Comparison of ENCODE assay signal across 24 mouse cellular contexts in the genomic region with DNA sequence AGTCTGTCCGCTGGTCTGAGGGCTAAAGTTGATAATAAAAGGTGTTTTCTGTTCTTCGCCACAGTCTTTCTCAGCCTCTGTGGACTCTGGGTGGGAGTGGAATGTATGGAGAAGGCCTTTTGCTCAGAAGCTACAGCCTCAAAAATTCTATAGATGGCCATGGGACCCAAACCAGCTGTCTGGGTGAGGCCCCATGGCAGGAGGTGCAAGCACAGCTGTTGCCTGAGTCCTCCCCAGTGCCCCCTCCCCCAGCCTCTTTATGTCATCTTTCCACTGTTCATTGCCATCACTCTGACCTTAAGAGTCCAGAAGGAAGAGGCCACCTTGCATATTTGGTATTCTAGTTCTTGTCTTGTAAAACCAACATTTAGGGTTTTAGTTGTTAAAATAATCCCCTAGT. TPM values are rescaled to one million over a fixed set of nuclear protein-coding genes. Genes with fewer than 3 reads are reported as not detected.
DNase-seq lines count a peak whose midpoint lies in the region; ATAC-seq and TF ChIP-seq lines count a peak whose summit lies in the region.
"Had no signal": no experiment of that assay in that cellular context is flagged by ENCODE, and none has a peak within 500 bp of the region (broad histone marks: within the 10 kb centered on the region; RNA-seq: fewer than 3 reads in every experiment).

No protein-coding gene starts in this region.

- no peak for ATAC-seq in limb, embryonic 14.5 days (ENCODE audit: low FRiP score, low read depth)
- ATAC-seq in liver, embryonic 15.5 days (ENCODE audit: insufficient read depth), result no peak
- no peak for ATAC-seq in liver, postnatal 0 days
- ATAC-seq: forebrain, embryonic 14.5 days; forebrain, postnatal 0 days; Patski had no signal

- H3K79me2 ChIP-seq in myocyte (ENCODE audit: control insufficient read depth, insufficient read depth), result peaks cover 15% of the 10 kb centered on the region

- H3K9me3 ChIP-seq in limb, embryonic 14.5 days (ENCODE audit: control insufficient read depth, low read length), result no peaks in the 10 kb centered on the region
- H3K9me3 ChIP-seq in limb, embryonic 10.5 days (replicated peaks), result no peaks in the 10 kb centered on the region
- no peaks in the 10 kb centered on the region for H3K9me3 ChIP-seq in liver, embryonic 15.5 days (replicated peaks)
- H3K9me3 ChIP-seq in liver, postnatal 0 days (ENCODE audit: low read length), result no peaks in the 10 kb centered on the region
- H3K9me3 ChIP-seq: embryonic facial prominence, embryonic 12.5 days; embryonic facial prominence, embryonic 15.5 days; G1E; hindbrain, embryonic 12.5 days; hindbrain, embryonic 15.5 days had no signal

- TF ChIP-seq POLR2A in limb, embryonic 14.5 days (IDR thresholded peaks at IDR 0.05; ENCODE audit: borderline replicate concordance, extremely low read depth, insufficient read depth, insufficient read length), result no peak
- no peak for TF ChIP-seq POLR2A in myocyte (IDR thresholded peaks at IDR 0.05; ENCODE audit: insufficient read length, low read depth)

- H3K27ac ChIP-seq in limb, embryonic 14.5 days (replicated peaks; ENCODE audit: low read depth, low read length), result 0 out of 2 replicates have a peak overlapping the region, but pooled peaks have one; percentile 13
- H3K27ac ChIP-seq in limb, embryonic 10.5 days, result no peak overlapping the region
- H3K27ac ChIP-seq in liver, embryonic 15.5 days (replicated peaks), result peak overlapping the region; percentile 82
- H3K27ac ChIP-seq in liver, postnatal 0 days (ENCODE audit: low read depth), result no peak overlapping the region
- H3K27ac ChIP-seq: embryonic facial prominence, embryonic 12.5 days; embryonic facial prominence, embryonic 15.5 days; gastrocnemius, adult 2 months; hindbrain, embryonic 12.5 days; hindbrain, embryonic 15.5 days had no signal

- H3K9ac ChIP-seq in limb, embryonic 14.5 days (ENCODE audit: low read depth, low read length, severe bottlenecking), result no peak overlapping the region
- no peak overlapping the region for H3K9ac ChIP-seq in liver, embryonic 15.5 days
- no peak overlapping the region for H3K9ac ChIP-seq in liver, postnatal 0 days (replicated peaks)
- H3K9ac ChIP-seq: embryonic facial prominence, embryonic 12.5 days; embryonic facial prominence, embryonic 15.5 days; forebrain, postnatal 0 days; hindbrain, embryonic 12.5 days; hindbrain, embryonic 15.5 days had no signal

- H3K4me1 ChIP-seq in limb, embryonic 14.5 days (ENCODE audit: control insufficient read depth, insufficient read depth, low read length), result peaks cover 9% of the 10 kb centered on the region
- H3K4me1 ChIP-seq in limb, embryonic 10.5 days, result peaks cover 10% of the 10 kb centered on the region
- peaks cover 46% of the 10 kb centered on the region for H3K4me1 ChIP-seq in liver, embryonic 15.5 days (replicated peaks)
- H3K4me1 ChIP-seq in liver, postnatal 0 days (ENCODE audit: insufficient read depth), result peaks cover 18% of the 10 kb centered on the region

- H3K4me3 ChIP-seq in limb, embryonic 14.5 days (replicated peaks; ENCODE audit: low read length), result no peak overlapping the region
- no peak overlapping the region for H3K4me3 ChIP-seq in limb, embryonic 10.5 days
- H3K4me3 ChIP-seq in liver, embryonic 15.5 days (replicated peaks), result no peak overlapping the region
- H3K4me3 ChIP-seq in liver, postnatal 0 days (ENCODE audit: low read depth, low read length), result no peak overlapping the region
- no peak overlapping the region for H3K4me3 ChIP-seq in myocyte
- H3K4me3 ChIP-seq: embryonic facial prominence, embryonic 12.5 days; embryonic facial prominence, embryonic 15.5 days; gastrocnemius, adult 2 months; hindbrain, embryonic 12.5 days; hindbrain, embryonic 15.5 days had no signal

- peaks cover 90% of the 10 kb centered on the region for H3K36me3 ChIP-seq in limb, embryonic 14.5 days (ENCODE audit: control insufficient read depth, insufficient read depth, low read length)
- H3K36me3 ChIP-seq in limb, embryonic 10.5 days, result peaks cover 96% of the 10 kb centered on the region
- peaks cover 89% of the 10 kb centered on the region for H3K36me3 ChIP-seq in liver, embryonic 15.5 days (replicated peaks)
- peaks cover 71% of the 10 kb centered on the region for H3K36me3 ChIP-seq in liver, postnatal 0 days (replicated peaks; ENCODE audit: insufficient read depth, low read length)
- H3K36me3 ChIP-seq in myocyte (ENCODE audit: control insufficient read depth, insufficient read depth), result peaks cover 30% of the 10 kb centered on the region

- no peak for TF ChIP-seq EP300 in liver, postnatal 0 days (IDR thresholded peaks at IDR 0.05; ENCODE audit: low read depth)

- H3K4me2 ChIP-seq in limb, embryonic 14.5 days (replicated peaks; ENCODE audit: low read depth, low read length, severe bottlenecking), result no peak overlapping the region
- H3K4me2 ChIP-seq in liver, embryonic 15.5 days, result no peak overlapping the region
- no peak overlapping the region for H3K4me2 ChIP-seq in liver, postnatal 0 days (ENCODE audit: low read depth, low read length)
- peak overlapping the region; percentile 18 for H3K4me2 ChIP-seq in myocyte (ENCODE audit: low read depth)
- H3K4me2 ChIP-seq: embryonic facial prominence, embryonic 12.5 days; embryonic facial prominence, embryonic 15.5 days; heart, embryonic 11.5 days; hindbrain, embryonic 12.5 days; hindbrain, embryonic 15.5 days had no signal

- no peak for TF ChIP-seq CTCF in liver, postnatal 0 days (IDR thresholded peaks at IDR 0.05; ENCODE audit: low read depth)

- no peaks in the 10 kb centered on the region for H3K27me3 ChIP-seq in limb, embryonic 14.5 days (ENCODE audit: control insufficient read depth, insufficient read depth, low read length)
- H3K27me3 ChIP-seq in limb, embryonic 10.5 days (ENCODE audit: low read depth, poor library complexity, severe bottlenecking), result no peaks in the 10 kb centered on the region
- no peaks in the 10 kb centered on the region for H3K27me3 ChIP-seq in liver, embryonic 15.5 days
- no peaks in the 10 kb centered on the region for H3K27me3 ChIP-seq in liver, postnatal 0 days (ENCODE audit: insufficient read depth, low read length)
- no peaks in the 10 kb centered on the region for H3K27me3 ChIP-seq in myocyte (ENCODE audit: control insufficient read depth, insufficient read depth, insufficient read length)
- H3K27me3 ChIP-seq: embryonic facial prominence, embryonic 12.5 days; embryonic facial prominence, embryonic 15.5 days; hindbrain, embryonic 12.5 days; hindbrain, embryonic 15.5 days; Patski had no signal

- H3ac ChIP-seq in myocyte (ENCODE audit: control insufficient read depth, insufficient read length), result no peak overlapping the region

- whole genome bisulfite sequencing in limb, embryonic 14.5 days, result 98% methylated on average over 2 of the region's 2 CpGs
- 93% methylated on average over 2 of the region's 2 CpGs for WGBS in limb, embryonic 10.5 days
- WGBS in liver, embryonic 15.5 days (ENCODE audit: insufficient replicate concordance), result 80% methylated on average over 2 of the region's 2 CpGs
- WGBS in liver, postnatal 0 days (ENCODE audit: insufficient replicate concordance), result 85% methylated on average over 2 of the region's 2 CpGs

- DNase-seq in limb, embryonic 14.5 days (ENCODE audit: low spot score), result no peak
- no peak for DNase-seq in limb, embryonic 10.5 days (ENCODE audit: low spot score)
- no peak for DNase-seq in liver, postnatal 0 days
- no peak for DNase-seq in cerebellum, adult 8-10 months
- DNase-seq: adrenal gland, postnatal 10 days; adrenal gland, postnatal 36 days; cerebellum, adult 18-20 months; cerebellum, adult 9-11 months; cerebellum, postnatal 25 days; forebrain, postnatal 0 days; gastrocnemius, adult 2 months; gastrocnemius, postnatal 14 days; heart, adult 11 months had no signal

RNA-seq across cellular contexts. Expression of gene Psmc3, which starts 5.6 kb away (rescaled TPM):
- polyA plus RNA-seq in limb, embryonic 14.5 days (2012; rRNA removed), result 158 and 203 TPM in 2 replicates
- 287 and 305 TPM in 2 replicates for polyA plus RNA-seq in limb, embryonic 14.5 days (2014; fragmentation: Nextera tagmentation; extraction: Ambion mirVana)
- polyA plus RNA-seq in limb, embryonic 10.5 days (2016; fragmentation: Nextera tagmentation; extraction: Ambion mirVana), result 359 and 373 TPM in 2 replicates
- polyA plus RNA-seq in liver, embryonic 15.5 days (2015; fragmentation: Nextera tagmentation; extraction: Ambion mirVana), result 138 and 146 TPM in 2 replicates
- 109 and 112 TPM in 2 replicates for polyA plus RNA-seq in liver, postnatal 0 days (2015; fragmentation: Nextera tagmentation; extraction: Ambion mirVana)
- 688 TPM for polyA plus RNA-seq in myocyte (2012; fragmentation: generic; extraction: Trizol)

RNA-seq across cellular contexts. Expression of gene Slc39a13, which starts 10.8 kb away (rescaled TPM):
- 143 and 172 TPM in 2 replicates for polyA plus RNA-seq in limb, embryonic 14.5 days (2012; rRNA removed)
- 63.3 and 74.3 TPM in 2 replicates for polyA plus RNA-seq in limb, embryonic 14.5 days (2014; fragmentation: Nextera tagmentation; extraction: Ambion mirVana)
- polyA plus RNA-seq in limb, embryonic 10.5 days (2016; fragmentation: Nextera tagmentation; extraction: Ambion mirVana), result 18.1 and 31.6 TPM in 2 replicates
- 10.9 and 13.6 TPM in 2 replicates for polyA plus RNA-seq in liver, embryonic 15.5 days (2015; fragmentation: Nextera tagmentation; extraction: Ambion mirVana)
- 7.2 TPM in 2 replicates for polyA plus RNA-seq in liver, postnatal 0 days (2015; fragmentation: Nextera tagmentation; extraction: Ambion mirVana)
- 41.1 TPM for polyA plus RNA-seq in myocyte (2012; fragmentation: generic; extraction: Trizol)

RNA-seq across cellular contexts. Expression of gene Spi1, which starts 22.8 kb away (rescaled TPM):
- 13.7 and 14.1 TPM in 2 replicates for polyA plus RNA-seq in limb, embryonic 14.5 days (2012; rRNA removed)
- 10.6 and 10.7 TPM in 2 replicates for polyA plus RNA-seq in limb, embryonic 14.5 days (2014; fragmentation: Nextera tagmentation; extraction: Ambion mirVana)
- 2.0 and 2.6 TPM in 2 replicates for polyA plus RNA-seq in limb, embryonic 10.5 days (2016; fragmentation: Nextera tagmentation; extraction: Ambion mirVana)
- polyA plus RNA-seq in liver, embryonic 15.5 days (2015; fragmentation: Nextera tagmentation; extraction: Ambion mirVana), result 25.9 and 26.9 TPM in 2 replicates
- 31.7 and 35.5 TPM in 2 replicates for polyA plus RNA-seq in liver, postnatal 0 days (2015; fragmentation: Nextera tagmentation; extraction: Ambion mirVana)
- polyA plus RNA-seq in myocyte (2012; fragmentation: generic; extraction: Trizol), result 0.04 TPM

RNA-seq across cellular contexts. Expression of gene Rapsn, which starts 24.0 kb away (rescaled TPM):
- 24.9 and 28.1 TPM in 2 replicates for polyA plus RNA-seq in limb, embryonic 14.5 days (2012; rRNA removed)
- 18.5 and 26.5 TPM in 2 replicates for polyA plus RNA-seq in limb, embryonic 14.5 days (2014; fragmentation: Nextera tagmentation; extraction: Ambion mirVana)
- polyA plus RNA-seq in limb, embryonic 10.5 days (2016; fragmentation: Nextera tagmentation; extraction: Ambion mirVana), result 0.30 and 1.4 TPM in 2 replicates
- 1.1 TPM in 2 replicates for polyA plus RNA-seq in liver, embryonic 15.5 days (2015; fragmentation: Nextera tagmentation; extraction: Ambion mirVana)
- 1.6 and 1.8 TPM in 2 replicates for polyA plus RNA-seq in liver, postnatal 0 days (2015; fragmentation: Nextera tagmentation; extraction: Ambion mirVana)
- 199 TPM for polyA plus RNA-seq in myocyte (2012; fragmentation: generic; extraction: Trizol)

RNA-seq across cellular contexts. Expression of gene Mybpc3, which starts 58.6 kb away (rescaled TPM):
- 0.27 and 0.29 TPM in 2 replicates for polyA plus RNA-seq in limb, embryonic 14.5 days (2012; rRNA removed)
- 0.07 and 0.12 TPM in 2 replicates for polyA plus RNA-seq in limb, embryonic 14.5 days (2014; fragmentation: Nextera tagmentation; extraction: Ambion mirVana)
- 0.44 and 0.49 TPM in 2 replicates for polyA plus RNA-seq in limb, embryonic 10.5 days (2016; fragmentation: Nextera tagmentation; extraction: Ambion mirVana)
- polyA plus RNA-seq in liver, embryonic 15.5 days (2015; fragmentation: Nextera tagmentation; extraction: Ambion mirVana), result 0.15 and 0.17 TPM in 2 replicates
- 0.04 TPM in 2 replicates for polyA plus RNA-seq in liver, postnatal 0 days (2015; fragmentation: Nextera tagmentation; extraction: Ambion mirVana)
- 0.05 TPM for polyA plus RNA-seq in myocyte (2012; fragmentation: generic; extraction: Trizol)
- polyA plus RNA-seq: forebrain, embryonic 11.5 days; forebrain, embryonic 14.5 days; G1E; hindbrain, embryonic 15.5 days; Patski had no signal

Comparison
In these comparisons a context has a peak if more than half of its experiments do, and no peak if none do; other contexts are left out.
1. H3K27ac ChIP-seq: peak in limb, embryonic 14.5 days (single experiment) and liver, embryonic 15.5 days (single experiment); none in limb, embryonic 10.5 days (single experiment) and liver, postnatal 0 days (single experiment).